Mouse (Mus musculus): ENCODE results near the gene Cdkn1b. TPM values are rescaled to one million over a fixed set of nuclear protein-coding genes. Genes with fewer than 3 reads are reported as not detected.
A peak's percentile ranks its signal among the peaks of the same experiment; 100 is the strongest.

Cdkn1b gene
- polyA plus RNA-seq, 1 experiment from 2014 or later, result 16.1 TPM

GRCm38 (mm10) chr6:134930383-134930782, 10.2 kb downstream of the Cdkn1b start:
- no peak for DNase-seq (ENCODE audit: low spot score)
- H3K9ac ChIP-seq (ENCODE audit: low read length), result no peak overlapping the region

GRCm38 (mm10) chr6:134931146-134931545, 10.9 kb downstream of the Cdkn1b start:
- Histone ChIP-seq H3K4me2 (ENCODE audit: low read depth, severe bottlenecking) (no peak overlapping the region), H3K9me3 (ENCODE audit: control insufficient read depth, low read length) (no peaks in the 10 kb centered on the region), H3K27me3 (ENCODE audit: control insufficient read depth, insufficient read depth, low read length) (no peaks in the 10 kb centered on the region), H3K27ac (replicated peaks; ENCODE audit: low read depth, low read length) (no peak overlapping the region), H3K4me1 (ENCODE audit: control insufficient read depth, insufficient read depth, low read length) (peaks cover 7% of the 10 kb centered on the region; the same call in 1 of the 2 replicates), H3K4me3 (ENCODE audit: low read depth, low read length) (no peak overlapping the region), H3K36me3 (ENCODE audit: control insufficient read depth, insufficient read depth, low read length) (no peaks in the 10 kb centered on the region), H3K9ac (ENCODE audit: low read length) (no peak overlapping the region)
- WGBS, result 86% methylated on average over 3 of the region's 3 CpGs
- DNase-seq (ENCODE audit: low spot score), result no peak
- ATAC-seq (ENCODE audit: insufficient number of reproducible peaks, low FRiP score, low TSS enrichment, low read depth), result no peak

More at GRCm38 (mm10) chr6:134930383-134930782, 10.2 kb downstream of the Cdkn1b start:
- no peaks in the 10 kb centered on the region for H3K36me3 ChIP-seq (ENCODE audit: control insufficient read depth, insufficient read depth, low read length)
- H3K9me3 ChIP-seq (ENCODE audit: control insufficient read depth, low read length), result no peaks in the 10 kb centered on the region
- peak overlapping the region; percentile 41; the same call in 1 of the 2 replicates for H3K4me3 ChIP-seq (ENCODE audit: low read depth, low read length)
- peak overlapping the region; percentile 59 for H3K4me2 ChIP-seq (ENCODE audit: low read depth, severe bottlenecking)
- H3K27me3 ChIP-seq (ENCODE audit: control insufficient read depth, insufficient read depth, low read length), result no peaks in the 10 kb centered on the region
- ATAC-seq (ENCODE audit: insufficient number of reproducible peaks, low FRiP score, low TSS enrichment, low read depth), result no peak
- 90% methylated on average over 7 of the region's 7 CpGs for WGBS
- no peak overlapping the region for H3K27ac ChIP-seq (replicated peaks; ENCODE audit: low read depth, low read length)
- peaks cover 7% of the 10 kb centered on the region; the same call in 1 of the 2 replicates for H3K4me1 ChIP-seq (ENCODE audit: control insufficient read depth, insufficient read depth, low read length)

GRCm38 (mm10) chr6:134932486-134933206, 12.4 kb downstream of the Cdkn1b start:
- ATAC-seq (ENCODE audit: insufficient number of reproducible peaks, low FRiP score, low TSS enrichment, low read depth) (no peak), DNase-seq (ENCODE audit: low spot score) (no peak)
- Histone ChIP-seq H3K9me3 (ENCODE audit: control insufficient read depth, low read length) (no peaks in the 10 kb centered on the region), H3K4me2 (ENCODE audit: low read depth, severe bottlenecking) (no peak overlapping the region), H3K27ac (replicated peaks; ENCODE audit: low read depth, low read length) (no peak overlapping the region), H3K9ac (ENCODE audit: low read length) (no peak overlapping the region), H3K4me1 (ENCODE audit: control insufficient read depth, insufficient read depth, low read length) (peaks cover 7% of the 10 kb centered on the region; the same call in 1 of the 2 replicates), H3K27me3 (ENCODE audit: control insufficient read depth, insufficient read depth, low read length) (no peaks in the 10 kb centered on the region), H3K36me3 (ENCODE audit: control insufficient read depth, insufficient read depth, low read length) (no peaks in the 10 kb centered on the region), H3K4me3 (ENCODE audit: low read depth, low read length) (no peak overlapping the region)
- 81% methylated on average over 12 of the region's 12 CpGs for WGBS

GRCm38 (mm10) chr6:134933207-134933558, 13.0 kb downstream of the Cdkn1b start:
- Histone ChIP-seq H3K9me3 (ENCODE audit: control insufficient read depth, low read length) (no peaks in the 10 kb centered on the region), H3K27me3 (ENCODE audit: control insufficient read depth, insufficient read depth, low read length) (no peaks in the 10 kb centered on the region), H3K36me3 (ENCODE audit: control insufficient read depth, insufficient read depth, low read length) (no peaks in the 10 kb centered on the region), H3K4me2 (ENCODE audit: low read depth, severe bottlenecking) (no peak overlapping the region), H3K4me1 (ENCODE audit: control insufficient read depth, insufficient read depth, low read length) (peaks cover 7% of the 10 kb centered on the region; the same call in 1 of the 2 replicates), H3K4me3 (ENCODE audit: low read depth, low read length) (no peak overlapping the region), H3K27ac (replicated peaks; ENCODE audit: low read depth, low read length) (no peak overlapping the region), H3K9ac (ENCODE audit: low read length) (no peak overlapping the region)
- DNase-seq (ENCODE audit: low spot score) (no peak), ATAC-seq (ENCODE audit: insufficient number of reproducible peaks, low FRiP score, low TSS enrichment, low read depth) (no peak)
- 91% methylated on average over 2 of the region's 2 CpGs for WGBS

- DNase-seq (ENCODE audit: low spot score) (no peak), ATAC-seq (ENCODE audit: insufficient number of reproducible peaks, low FRiP score, low TSS enrichment, low read depth) (no peak)
- Histone ChIP-seq H3K4me1 (ENCODE audit: control insufficient read depth, insufficient read depth, low read length) (peaks cover 7% of the 10 kb centered on the region; the same call in 1 of the 2 replicates), H3K36me3 (ENCODE audit: control insufficient read depth, insufficient read depth, low read length) (no peaks in the 10 kb centered on the region), H3K9me3 (ENCODE audit: control insufficient read depth, low read length) (no peaks in the 10 kb centered on the region), H3K27ac (replicated peaks; ENCODE audit: low read depth, low read length) (no peak overlapping the region), H3K27me3 (ENCODE audit: control insufficient read depth, insufficient read depth, low read length) (no peaks in the 10 kb centered on the region), H3K4me3 (ENCODE audit: low read depth, low read length) (no peak overlapping the region), H3K4me2 (ENCODE audit: low read depth, severe bottlenecking) (no peak overlapping the region), H3K9ac (ENCODE audit: low read length) (no peak overlapping the region)
- 88% methylated on average over 5 of the region's 5 CpGs for WGBS
Observed at GRCm38 (mm10) chr6:134934305-134934704, 14.1 kb downstream of the Cdkn1b start.

GRCm38 (mm10) chr6:134939781-134940180, 19.6 kb downstream of the Cdkn1b start:
- 94% methylated on average over 4 of the region's 4 CpGs for WGBS
- Histone ChIP-seq H3K27ac (replicated peaks; ENCODE audit: low read depth, low read length) (no peak overlapping the region), H3K9me3 (ENCODE audit: control insufficient read depth, low read length) (no peaks in the 10 kb centered on the region), H3K27me3 (ENCODE audit: control insufficient read depth, insufficient read depth, low read length) (no peaks in the 10 kb centered on the region), H3K4me2 (ENCODE audit: low read depth, severe bottlenecking) (no peak overlapping the region), H3K9ac (ENCODE audit: low read length) (no peak overlapping the region), H3K36me3 (ENCODE audit: control insufficient read depth, insufficient read depth, low read length) (peaks cover 4% of the 10 kb centered on the region; the same call in 1 of the 2 replicates), H3K4me1 (ENCODE audit: control insufficient read depth, insufficient read depth, low read length) (no peaks in the 10 kb centered on the region), H3K4me3 (ENCODE audit: low read depth, low read length) (no peak overlapping the region)
- DNase-seq (ENCODE audit: low spot score), result no peak
- ATAC-seq (ENCODE audit: insufficient number of reproducible peaks, low FRiP score, low TSS enrichment, low read depth), result no peak

GRCm38 (mm10) chr6:134943759-134944407, 23.7 kb downstream of the Cdkn1b start:
- Histone ChIP-seq H3K9ac (ENCODE audit: low read length) (no peak overlapping the region), H3K36me3 (ENCODE audit: control insufficient read depth, insufficient read depth, low read length) (peaks cover 4% of the 10 kb centered on the region; the same call in 1 of the 2 replicates), H3K27me3 (ENCODE audit: control insufficient read depth, insufficient read depth, low read length) (no peaks in the 10 kb centered on the region), H3K4me3 (ENCODE audit: low read depth, low read length) (no peak overlapping the region), H3K9me3 (ENCODE audit: control insufficient read depth, low read length) (no peaks in the 10 kb centered on the region), H3K27ac (replicated peaks; ENCODE audit: low read depth, low read length) (no peak overlapping the region), H3K4me1 (ENCODE audit: control insufficient read depth, insufficient read depth, low read length) (no peaks in the 10 kb centered on the region), H3K4me2 (ENCODE audit: low read depth, severe bottlenecking) (no peak overlapping the region)
- DNase-seq (ENCODE audit: low spot score), result no peak
- WGBS, result 77% methylated on average over 13 of the region's 13 CpGs
- no peak for ATAC-seq (ENCODE audit: insufficient number of reproducible peaks, low FRiP score, low TSS enrichment, low read depth)

- Histone ChIP-seq H3K4me2 (ENCODE audit: low read depth, severe bottlenecking) (no peak overlapping the region), H3K4me3 (ENCODE audit: low read depth, low read length) (no peak overlapping the region), H3K4me1 (ENCODE audit: control insufficient read depth, insufficient read depth, low read length) (no peaks in the 10 kb centered on the region), H3K36me3 (ENCODE audit: control insufficient read depth, insufficient read depth, low read length) (peaks cover 4% of the 10 kb centered on the region; the same call in 1 of the 2 replicates), H3K27me3 (ENCODE audit: control insufficient read depth, insufficient read depth, low read length) (no peaks in the 10 kb centered on the region), H3K9ac (ENCODE audit: low read length) (no peak overlapping the region), H3K27ac (replicated peaks; ENCODE audit: low read depth, low read length) (no peak overlapping the region), H3K9me3 (ENCODE audit: control insufficient read depth, low read length) (no peaks in the 10 kb centered on the region)
- ATAC-seq (ENCODE audit: insufficient number of reproducible peaks, low FRiP score, low TSS enrichment, low read depth), result no peak
- WGBS, result 78% methylated on average over 6 of the region's 6 CpGs
- no peak for DNase-seq (ENCODE audit: low spot score)
Observed at GRCm38 (mm10) chr6:134946054-134946453, 25.9 kb downstream of the Cdkn1b start.

Data from limb, embryonic 11.5 days (tissue).